Mouse (Mus musculus): ENCODE results near the gene Pard3. TPM values are rescaled to one million over a fixed set of nuclear protein-coding genes. Genes with fewer than 3 reads are reported as not detected.

Pard3 gene
- polyA plus RNA-seq (2015; fragmentation: Nextera tagmentation; extraction: Ambion mirVana) = 23.7 and 24.7 TPM in 2 replicates

GRCm38 (mm10) chr8:127063551-127064360 lies at the start of gene Pard3:
Pard3 (plus strand) TSS chr8:127063893.
- ATAC-seq = peak; percentile 95
- under 1% methylated on average over 66 of the region's 98 CpGs for WGBS
- Histone ChIP-seq H3K36me3 (ENCODE audit: poor library complexity, severe bottlenecking) (no peaks in the 10 kb centered on the region), H3K4me1 (peaks cover 45% of the 10 kb centered on the region), H3K9ac (peak within 1 kb of the TSS; percentile 94), H3K27me3 (0 out of 2 replicates have a peak, but pooled peaks cover 3% of the 10 kb centered on the region), H3K4me3 (peak within 1 kb of the TSS; percentile 94), H3K9me3 (replicated peaks) (no peaks in the 10 kb centered on the region), H3K4me2 (peak within 1 kb of the TSS; percentile 69), H3K27ac (peak within 1 kb of the TSS; percentile 95)

GRCm38 (mm10) chr8:127021830-127022229 lies 41.9 kb upstream of the Pard3 start:
- H3K36me3 ChIP-seq (ENCODE audit: poor library complexity, severe bottlenecking) = no peaks in the 10 kb centered on the region
- H3K4me3 ChIP-seq = no peak overlapping the region
- H3K9me3 ChIP-seq (replicated peaks) = 0 out of 2 replicates have a peak, but pooled peaks cover 5% of the 10 kb centered on the region
- H3K4me1 ChIP-seq = no peaks in the 10 kb centered on the region
- ATAC-seq = no peak
- H3K27ac ChIP-seq = no peak overlapping the region
- no peak overlapping the region for H3K4me2 ChIP-seq
- 97% methylated on average over 1 of the region's 1 CpGs for WGBS
- H3K27me3 ChIP-seq = no peaks in the 10 kb centered on the region
- H3K9ac ChIP-seq = no peak overlapping the region

- 80% methylated on average over 11 of the region's 11 CpGs for WGBS
- no peak overlapping the region for H3K4me2 ChIP-seq
- H3K4me1 ChIP-seq = no peaks in the 10 kb centered on the region
- H3K27me3 ChIP-seq = no peaks in the 10 kb centered on the region
- H3K4me3 ChIP-seq = no peak overlapping the region
- no peaks in the 10 kb centered on the region for H3K9me3 ChIP-seq (replicated peaks)
- no peak for ATAC-seq
- no peak overlapping the region for H3K9ac ChIP-seq
- H3K36me3 ChIP-seq (ENCODE audit: poor library complexity, severe bottlenecking) = no peaks in the 10 kb centered on the region
- H3K27ac ChIP-seq = no peak overlapping the region
Measured at GRCm38 (mm10) chr8:127025256-127025717, 38.4 kb upstream of the Pard3 start.

GRCm38 (mm10) chr8:127025775-127026174 lies 37.9 kb upstream of the Pard3 start:
- ATAC-seq = no peak
- H3K36me3 ChIP-seq (ENCODE audit: poor library complexity, severe bottlenecking) = no peaks in the 10 kb centered on the region
- no peaks in the 10 kb centered on the region for H3K27me3 ChIP-seq
- no peak overlapping the region for H3K4me2 ChIP-seq
- no peak overlapping the region for H3K4me3 ChIP-seq
- H3K9ac ChIP-seq = no peak overlapping the region
- 60% methylated on average over 11 of the region's 11 CpGs for WGBS
- no peak overlapping the region for H3K27ac ChIP-seq
- no peaks in the 10 kb centered on the region for H3K9me3 ChIP-seq (replicated peaks)
- no peaks in the 10 kb centered on the region for H3K4me1 ChIP-seq

GRCm38 (mm10) chr8:127031476-127031875 lies 32.2 kb upstream of the Pard3 start:
- no peaks in the 10 kb centered on the region for H3K27me3 ChIP-seq
- WGBS = 65% methylated on average over 5 of the region's 5 CpGs
- ATAC-seq = no peak

GRCm38 (mm10) chr8:127038928-127039327 lies 24.8 kb upstream of the Pard3 start:
- Histone ChIP-seq H3K4me2 (no peak overlapping the region), H3K9me3 (replicated peaks) (no peaks in the 10 kb centered on the region), H3K27ac (no peak overlapping the region), H3K36me3 (ENCODE audit: poor library complexity, severe bottlenecking) (no peaks in the 10 kb centered on the region), H3K27me3 (no peaks in the 10 kb centered on the region), H3K9ac (no peak overlapping the region), H3K4me1 (no peaks in the 10 kb centered on the region), H3K4me3 (no peak overlapping the region)
- WGBS = 52% methylated on average over 4 of the region's 4 CpGs
- peak; percentile 72; the same call in 1 of the 2 replicates for ATAC-seq

More at GRCm38 (mm10) chr8:127031476-127031875, 32.2 kb upstream of the Pard3 start:
- Histone ChIP-seq H3K9me3 (replicated peaks) (no peaks in the 10 kb centered on the region), H3K4me2 (no peak overlapping the region), H3K9ac (no peak overlapping the region), H3K4me1 (no peaks in the 10 kb centered on the region), H3K36me3 (ENCODE audit: poor library complexity, severe bottlenecking) (no peaks in the 10 kb centered on the region), H3K27ac (no peak overlapping the region), H3K4me3 (no peak overlapping the region)

GRCm38 (mm10) chr8:127049996-127050395 lies 13.7 kb upstream of the Pard3 start:
- WGBS = 71% methylated on average over 5 of the region's 5 CpGs

GRCm38 (mm10) chr8:127052132-127052531 lies 11.6 kb upstream of the Pard3 start:
- Histone ChIP-seq H3K4me3 (no peak overlapping the region), H3K9me3 (replicated peaks) (no peaks in the 10 kb centered on the region), H3K36me3 (ENCODE audit: poor library complexity, severe bottlenecking) (no peaks in the 10 kb centered on the region), H3K4me2 (no peak overlapping the region), H3K27ac (no peak overlapping the region), H3K9ac (no peak overlapping the region), H3K27me3 (no peaks in the 10 kb centered on the region), H3K4me1 (no peaks in the 10 kb centered on the region)
- WGBS = 87% methylated on average over 10 of the region's 10 CpGs
- ATAC-seq = no peak

More at GRCm38 (mm10) chr8:127049996-127050395, 13.7 kb upstream of the Pard3 start:
- Histone ChIP-seq H3K36me3 (ENCODE audit: poor library complexity, severe bottlenecking) (no peaks in the 10 kb centered on the region), H3K4me2 (no peak overlapping the region), H3K4me3 (no peak overlapping the region), H3K4me1 (no peaks in the 10 kb centered on the region), H3K9me3 (replicated peaks) (no peaks in the 10 kb centered on the region), H3K27me3 (no peaks in the 10 kb centered on the region), H3K9ac (no peak overlapping the region), H3K27ac (no peak overlapping the region)
- ATAC-seq = no peak

GRCm38 (mm10) chr8:127055081-127055480 lies 8.6 kb upstream of the Pard3 start:
- Histone ChIP-seq H3K4me3 (no peak overlapping the region), H3K4me1 (no peaks in the 10 kb centered on the region), H3K27me3 (0 out of 2 replicates have a peak, but pooled peaks cover 3% of the 10 kb centered on the region), H3K9ac (no peak overlapping the region), H3K36me3 (ENCODE audit: poor library complexity, severe bottlenecking) (no peaks in the 10 kb centered on the region), H3K27ac (no peak overlapping the region), H3K9me3 (replicated peaks) (no peaks in the 10 kb centered on the region), H3K4me2 (no peak overlapping the region)
- no peak for ATAC-seq
- 81% methylated on average over 4 of the region's 4 CpGs for WGBS

- ATAC-seq = no peak
- Histone ChIP-seq H3K4me2 (no peak overlapping the region), H3K27ac (no peak overlapping the region), H3K4me3 (no peak overlapping the region), H3K9ac (no peak overlapping the region), H3K36me3 (ENCODE audit: poor library complexity, severe bottlenecking) (no peaks in the 10 kb centered on the region), H3K9me3 (replicated peaks) (no peaks in the 10 kb centered on the region), H3K27me3 (0 out of 2 replicates have a peak, but pooled peaks cover 3% of the 10 kb centered on the region), H3K4me1 (peaks cover 9% of the 10 kb centered on the region)
- WGBS = 85% methylated on average over 2 of the region's 2 CpGs
Measured at GRCm38 (mm10) chr8:127058759-127059158, 4.9 kb upstream of the Pard3 start.

GRCm38 (mm10) chr8:127059826-127060225 lies 3.9 kb upstream of the Pard3 start:
- no peaks in the 10 kb centered on the region for H3K36me3 ChIP-seq (ENCODE audit: poor library complexity, severe bottlenecking)
- no peak overlapping the region for H3K4me2 ChIP-seq
- WGBS = 66% methylated on average over 2 of the region's 2 CpGs
- H3K9me3 ChIP-seq (replicated peaks) = no peaks in the 10 kb centered on the region
- ATAC-seq = no peak
- H3K4me3 ChIP-seq = no peak overlapping the region
- 0 out of 2 replicates have a peak, but pooled peaks cover 3% of the 10 kb centered on the region for H3K27me3 ChIP-seq
- peaks cover 9% of the 10 kb centered on the region for H3K4me1 ChIP-seq
- no peak overlapping the region for H3K27ac ChIP-seq
- H3K9ac ChIP-seq = no peak overlapping the region

GRCm38 (mm10) chr8:127064361-127065112 lies 844 bp downstream of the Pard3 start:
- H3K27ac ChIP-seq = peak overlapping the region; percentile 95
- H3K4me3 ChIP-seq = peak overlapping the region; percentile 94
- no peaks in the 10 kb centered on the region for H3K27me3 ChIP-seq
- WGBS = under 1% methylated on average over 80 of the region's 80 CpGs
- peaks cover 46% of the 10 kb centered on the region for H3K4me1 ChIP-seq
- H3K9ac ChIP-seq = peak overlapping the region; percentile 94
- no peaks in the 10 kb centered on the region for H3K9me3 ChIP-seq (replicated peaks)
- H3K36me3 ChIP-seq (ENCODE audit: poor library complexity, severe bottlenecking) = no peaks in the 10 kb centered on the region
- peak overlapping the region; percentile 69 for H3K4me2 ChIP-seq
- peak; percentile 59 for ATAC-seq
